In the genomic region with DNA sequence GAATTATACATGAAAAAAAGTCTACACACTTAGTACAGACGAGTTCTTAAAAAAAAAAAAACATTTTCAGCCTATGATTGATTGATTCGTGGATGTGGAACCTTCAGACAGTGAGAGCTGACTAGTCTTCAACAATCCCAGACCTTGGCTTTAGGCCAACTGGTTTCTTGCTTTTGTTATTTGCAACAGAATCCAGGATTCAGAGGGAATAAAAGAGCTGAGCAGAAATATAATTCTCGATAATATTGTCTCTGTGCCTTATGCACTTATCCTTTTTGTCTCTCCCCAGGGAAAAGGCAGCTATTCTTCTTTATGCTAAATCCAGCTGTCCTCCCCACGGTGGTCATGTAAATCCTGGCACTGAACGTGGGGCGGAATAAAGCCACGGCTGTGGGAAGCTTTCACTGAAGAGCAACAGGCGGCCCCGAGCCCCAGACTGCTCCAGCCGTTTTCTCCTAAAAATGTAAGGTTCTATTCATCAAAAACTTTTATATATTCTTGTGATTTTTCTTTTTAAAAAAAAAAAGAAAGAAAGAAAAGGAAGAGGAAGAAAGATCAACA, we compare ENCODE assay signal across 13 mouse cellular contexts. TPM values are rescaled to one million over a fixed set of nuclear protein-coding genes. Genes with fewer than 3 reads are reported as not detected.
DNase-seq lines count a peak whose midpoint lies in the region; ATAC-seq and TF ChIP-seq lines count a peak whose summit lies in the region.
"Had no signal": no experiment of that assay in that cellular context is flagged by ENCODE, and none has a peak within 500 bp of the region (broad histone marks: within the 10 kb centered on the region; RNA-seq: fewer than 3 reads in every experiment).

No protein-coding gene starts in this region.

- H3K27ac ChIP-seq in limb, embryonic 14.5 days (replicated peaks; ENCODE audit: low read depth, low read length) = no peak overlapping the region
- no peak overlapping the region for H3K27ac ChIP-seq in limb, embryonic 10.5 days
- H3K27ac ChIP-seq in midbrain, embryonic 12.5 days (replicated peaks) = no peak overlapping the region
- H3K27ac ChIP-seq: heart, adult 2 months; liver, embryonic 13.5 days had no signal

- no peak overlapping the region for H3K4me3 ChIP-seq in limb, embryonic 14.5 days (replicated peaks; ENCODE audit: low read length)
- no peak overlapping the region for H3K4me3 ChIP-seq in limb, embryonic 10.5 days
- no peak overlapping the region for H3K4me3 ChIP-seq in midbrain, embryonic 12.5 days
- H3K4me3 ChIP-seq: heart, adult 2 months; liver, embryonic 13.5 days had no signal

- H3K27me3 ChIP-seq in limb, embryonic 14.5 days (ENCODE audit: control insufficient read depth, insufficient read depth, low read length) = no peaks in the 10 kb centered on the region
- H3K27me3 ChIP-seq in limb, embryonic 10.5 days (ENCODE audit: low read depth, poor library complexity, severe bottlenecking) = no peaks in the 10 kb centered on the region
- no peaks in the 10 kb centered on the region for H3K27me3 ChIP-seq in midbrain, embryonic 12.5 days

- no peak overlapping the region for H3K4me2 ChIP-seq in limb, embryonic 14.5 days (replicated peaks; ENCODE audit: low read depth, low read length, severe bottlenecking)
- no peak overlapping the region for H3K4me2 ChIP-seq in midbrain, embryonic 12.5 days (replicated peaks)
- H3K4me2 ChIP-seq: liver, embryonic 13.5 days had no signal

- ATAC-seq in cerebellum, adult (ENCODE audit: insufficient number of reproducible peaks, low FRiP score, low TSS enrichment) = no peak
- 0 out of 2 replicates have a peak, but pooled peaks have one; percentile 34 for ATAC-seq in limb, embryonic 14.5 days (ENCODE audit: low FRiP score, low read depth)
- 0 out of 2 replicates have a peak, but pooled peaks have one; percentile 63 for ATAC-seq in midbrain, embryonic 12.5 days (ENCODE audit: low FRiP score, low read depth)
- ATAC-seq in megakaryocyte, adult 5-6 weeks (ENCODE audit: poor library complexity, severe bottlenecking) = no peak
- ATAC-seq: intestine, postnatal 0 days had no signal

- no peak for TF ChIP-seq POLR2A in limb, embryonic 14.5 days (IDR thresholded peaks at IDR 0.05; ENCODE audit: borderline replicate concordance, extremely low read depth, insufficient read depth, insufficient read length)
- no peak for TF ChIP-seq POLR2A in brain, embryonic 14.5 days (IDR thresholded peaks at IDR 0.05; ENCODE audit: borderline replicate concordance, extremely low read depth, insufficient read depth, insufficient read length, poor library complexity, severe bottlenecking)

- no peak for TF ChIP-seq CTCF in brain, embryonic 14.5 days (IDR thresholded peaks at IDR 0.05; ENCODE audit: borderline replicate concordance, extremely low read depth, insufficient read depth, insufficient read length)

- 47% methylated on average over 10 of the region's 10 CpGs for WGBS in limb, embryonic 14.5 days
- 82% methylated on average over 10 of the region's 10 CpGs for WGBS in limb, embryonic 10.5 days
- 23% methylated on average over 10 of the region's 10 CpGs for WGBS in midbrain, embryonic 12.5 days

- no peak overlapping the region for H3K9ac ChIP-seq in limb, embryonic 14.5 days (ENCODE audit: low read depth, low read length, severe bottlenecking)
- H3K9ac ChIP-seq in midbrain, embryonic 12.5 days (replicated peaks) = no peak overlapping the region
- H3K9ac ChIP-seq: liver, embryonic 13.5 days had no signal

- H3K4me1 ChIP-seq in limb, embryonic 14.5 days (ENCODE audit: control insufficient read depth, insufficient read depth, low read length) = no peaks in the 10 kb centered on the region
- no peaks in the 10 kb centered on the region for H3K4me1 ChIP-seq in limb, embryonic 10.5 days
- peaks cover 10% of the 10 kb centered on the region; the same call in 1 of the 2 replicates for H3K4me1 ChIP-seq in midbrain, embryonic 12.5 days

- peak; percentile 19 to 21 for DNase-seq in cerebellum, postnatal 14 days
- peak; percentile 82 for DNase-seq in limb, embryonic 14.5 days (ENCODE audit: low spot score)
- no peak for DNase-seq in limb, embryonic 10.5 days (ENCODE audit: low spot score)
- DNase-seq in brain, embryonic 14.5 days (ENCODE audit: low read depth) = peak; percentile 83
- no peak for DNase-seq in testis, postnatal 10 days (ENCODE audit: low spot score)
- DNase-seq: cerebellum, adult 9-10 months; heart, adult 2 months; liver, embryonic 13.5 days; thymus, postnatal 4 days had no signal

- no peaks in the 10 kb centered on the region for H3K9me3 ChIP-seq in limb, embryonic 14.5 days (ENCODE audit: control insufficient read depth, low read length)
- H3K9me3 ChIP-seq in limb, embryonic 10.5 days (replicated peaks) = no peaks in the 10 kb centered on the region
- H3K9me3 ChIP-seq in midbrain, embryonic 12.5 days = no peaks in the 10 kb centered on the region
- H3K9me3 ChIP-seq: liver, embryonic 13.5 days had no signal

- no peaks in the 10 kb centered on the region for H3K36me3 ChIP-seq in limb, embryonic 14.5 days (ENCODE audit: control insufficient read depth, insufficient read depth, low read length)
- H3K36me3 ChIP-seq in limb, embryonic 10.5 days = no peaks in the 10 kb centered on the region
- no peaks in the 10 kb centered on the region for H3K36me3 ChIP-seq in midbrain, embryonic 12.5 days
- H3K36me3 ChIP-seq: liver, embryonic 13.5 days had no signal

RNA-seq across cellular contexts. Expression of a gene that starts 43.0 kb away (rescaled TPM):
- 82.5 and 95.0 TPM in 2 replicates for polyA plus RNA-seq in limb, embryonic 14.5 days (2012; rRNA removed)
- polyA plus RNA-seq in limb, embryonic 14.5 days (2014; fragmentation: Nextera tagmentation; extraction: Ambion mirVana) = 94.7 and 108 TPM in 2 replicates
- polyA plus RNA-seq in limb, embryonic 10.5 days (2016; fragmentation: Nextera tagmentation; extraction: Ambion mirVana) = 83.3 and 95.3 TPM in 2 replicates
- polyA plus RNA-seq in brain, embryonic 14.5 days (2012; rRNA removed) = 213 and 233 TPM in 2 replicates
- 159 and 166 TPM in 2 replicates for polyA plus RNA-seq in midbrain, embryonic 12.5 days (2016; fragmentation: Nextera tagmentation; extraction: Ambion mirVana)
- total RNA-seq in megakaryocyte, adult 5-6 weeks (2015) = 119 and 139 TPM in 2 replicates
- total RNA-seq in megakaryocyte, adult 5-6 weeks (2017) = 126 TPM in 2 replicates

RNA-seq across cellular contexts. Expression of a gene that starts 50.8 kb away (rescaled TPM):
- 18.9 and 21.6 TPM in 2 replicates for polyA plus RNA-seq in limb, embryonic 14.5 days (2012; rRNA removed)
- polyA plus RNA-seq in limb, embryonic 14.5 days (2014; fragmentation: Nextera tagmentation; extraction: Ambion mirVana) = 6.5 and 7.4 TPM in 2 replicates
- polyA plus RNA-seq in limb, embryonic 10.5 days (2016; fragmentation: Nextera tagmentation; extraction: Ambion mirVana) = 0.15 and 0.48 TPM in 2 replicates
- polyA plus RNA-seq in brain, embryonic 14.5 days (2012; rRNA removed) = 4.0 and 9.4 TPM in 2 replicates
- polyA plus RNA-seq in midbrain, embryonic 12.5 days (2016; fragmentation: Nextera tagmentation; extraction: Ambion mirVana) = 0.42 and 0.60 TPM in 2 replicates
- not detected in 2 replicates for total RNA-seq in megakaryocyte, adult 5-6 weeks (2015)
- 0.04 TPM in 1 of 2 replicates, not detected in the other for total RNA-seq in megakaryocyte, adult 5-6 weeks (2017)

Comparison
In these comparisons a context has a peak if more than half of its experiments do, and no peak if none do; other contexts are left out.
1. DNase-seq: peak in cerebellum, postnatal 14 days (2 of 2), limb, embryonic 14.5 days (single experiment) and brain, embryonic 14.5 days (single experiment); none in limb, embryonic 10.5 days (single experiment) and testis, postnatal 10 days (single experiment).
2. ATAC-seq: peak in limb, embryonic 14.5 days (single experiment) and midbrain, embryonic 12.5 days (single experiment); none in cerebellum, adult (single experiment) and megakaryocyte, adult 5-6 weeks (single experiment).